In genomic region chr4:42954297-42954696, GRCm38 (mm10) we compare ENCODE assay signal across 9 mouse cellular contexts. TPM values are rescaled to one million over a fixed set of nuclear protein-coding genes. Genes with fewer than 3 reads are reported as not detected.
DNase-seq lines count a peak whose midpoint lies in the region; ATAC-seq and TF ChIP-seq lines count a peak whose summit lies in the region.
"Had no signal": no experiment of that assay in that cellular context is flagged by ENCODE, and none has a peak within 500 bp of the region (broad histone marks: within the 10 kb centered on the region; RNA-seq: fewer than 3 reads in every experiment).

No protein-coding gene starts in this region.

- in situ Hi-C loops in CH12.LX (cut with MboI; ENCODE audit: low pct_ligation_motif_present, low pct_unique_long_range_greater_than_20kb, low sequenced_read_pairs), result no loop called here

- TF ChIP-seq CTCF in CH12.LX (conservative IDR thresholded peaks at IDR 0.05 in 1 of 2, IDR thresholded peaks at IDR 0.05 in 1 of 2; ENCODE audit: low read depth in 2 of 2, low read length in 2 of 2), result peak; percentile 71 to 83
- peak; percentile 78; the same call in 1 of the 2 replicates for TF ChIP-seq CTCF in embryonic fibroblast, embryonic 13.5 days (IDR thresholded peaks at IDR 0.05; ENCODE audit: borderline replicate concordance, insufficient read depth, low read length)
- TF ChIP-seq CTCF in layer of hippocampus, adult 2 months (conservative IDR thresholded peaks at IDR 0.05), result peak; percentile 89

- no peak overlapping the region for H3K4me3 ChIP-seq in CH12.LX (replicated peaks in 1 of 3; ENCODE audit: low read depth in 2 of 3, low read length in 2 of 3, poor library complexity in 1 of 3)
- no peak overlapping the region for H3K4me3 ChIP-seq in embryonic fibroblast, embryonic 13.5 days (ENCODE audit: insufficient read depth, low read length)
- H3K4me3 ChIP-seq in heart, embryonic 13.5 days, result no peak overlapping the region
- peak overlapping the region; percentile 36 for H3K4me3 ChIP-seq in layer of hippocampus, adult 2 months
- H3K4me3 ChIP-seq: erythroblast, embryonic 14.5 days had no signal

- no peak for DNase-seq in CH12.LX (ENCODE audit: extremely low read depth)
- DNase-seq in adrenal gland, postnatal 10 days, result peak; percentile 86
- DNase-seq in layer of hippocampus, adult 2 months (ENCODE audit: low spot score in 2 of 2), result peak; percentile 79 to 86
- DNase-seq in lung, postnatal 14 days, result peak; percentile 80
- DNase-seq in retina, postnatal 7 days (ENCODE audit: low read depth, low spot score), result peak; percentile 55
- DNase-seq in c-Kit-positive CD71-positive TER-119-positive erythroid progenitor cells, embryonic 14.5 days (ENCODE audit: low spot score), result no peak

- TF ChIP-seq POLR2A in CH12.LX (IDR thresholded peaks at IDR 0.05; ENCODE audit: low read depth, low read length), result no peak
- no peak for TF ChIP-seq POLR2A in embryonic fibroblast, embryonic 13.5 days (IDR thresholded peaks at IDR 0.05; ENCODE audit: low read depth, low read length)

- WGBS in heart, embryonic 13.5 days, result 9% methylated on average over 10 of the region's 10 CpGs

- dilution Hi-C loops in CH12.LX (cut with MboI; ENCODE audit: extremely low pct_ligation_motif_present, extremely low pct_unique_long_range_greater_than_20kb, low sequenced_read_pairs), result no loop called here

- H3K9me3 ChIP-seq in CH12.LX (replicated peaks; ENCODE audit: low read length), result no peaks in the 10 kb centered on the region
- H3K9me3 ChIP-seq in heart, embryonic 13.5 days, result no peaks in the 10 kb centered on the region

- H3K27me3 ChIP-seq in CH12.LX (replicated peaks), result no peaks in the 10 kb centered on the region
- H3K27me3 ChIP-seq in heart, embryonic 13.5 days (replicated peaks), result no peaks in the 10 kb centered on the region

- TF ChIP-seq EP300 in CH12.LX (IDR thresholded peaks at IDR 0.05; ENCODE audit: low read length), result no peak

- no peaks in the 10 kb centered on the region for H3K79me2 ChIP-seq in CH12.LX (replicated peaks; ENCODE audit: control insufficient read depth, extremely low read depth, insufficient read depth, poor library complexity, severe bottlenecking)

- no peak overlapping the region for H3K4me2 ChIP-seq in CH12.LX (ENCODE audit: insufficient read depth, low read depth, poor library complexity, severe bottlenecking)
- peak overlapping the region; percentile 96 for H3K4me2 ChIP-seq in heart, embryonic 13.5 days

- peaks cover 8 to 53% of the 10 kb centered on the region in 2 experiments for H3K4me1 ChIP-seq in CH12.LX (ENCODE audit: control insufficient read depth in 1 of 2, insufficient read depth in 2 of 2)
- H3K4me1 ChIP-seq in embryonic fibroblast, embryonic 13.5 days (ENCODE audit: control insufficient read depth, insufficient read depth, low read length), result peaks cover 17% of the 10 kb centered on the region
- H3K4me1 ChIP-seq in heart, embryonic 13.5 days, result peaks cover 64% of the 10 kb centered on the region

- H3K36me3 ChIP-seq in CH12.LX (replicated peaks in 1 of 2; ENCODE audit: control insufficient read depth in 1 of 2, insufficient read depth in 1 of 2, low read length in 1 of 2), result peaks cover 4 to 37% of the 10 kb centered on the region in 2 experiments
- peaks cover 37% of the 10 kb centered on the region for H3K36me3 ChIP-seq in heart, embryonic 13.5 days

- no peak for ATAC-seq in heart, embryonic 13.5 days (ENCODE audit: extremely low read depth, insufficient number of reproducible peaks, low FRiP score, low TSS enrichment)

- peak; percentile 34 for TF ChIP-seq RAD21 in CH12.LX (IDR thresholded peaks at IDR 0.05; ENCODE audit: low read depth, low read length)

- H3K27ac ChIP-seq in CH12.LX (ENCODE audit: insufficient read depth, low read depth), result no peak overlapping the region
- H3K27ac ChIP-seq in embryonic fibroblast, embryonic 13.5 days (ENCODE audit: insufficient read depth, low read length), result no peak overlapping the region
- peak overlapping the region; percentile 98 for H3K27ac ChIP-seq in heart, embryonic 13.5 days (replicated peaks)
- H3K27ac ChIP-seq in layer of hippocampus, adult 2 months, result peak overlapping the region; percentile 96

- no peak overlapping the region for H3K9ac ChIP-seq in CH12.LX (ENCODE audit: insufficient read depth, low read depth)
- peak overlapping the region; percentile 97 for H3K9ac ChIP-seq in heart, embryonic 13.5 days

TF ChIP-seq in CH12.LX, 34 proteins besides CTCF, POLR2A, EP300 and RAD21:
- TF ChIP-seq SIN3A (IDR thresholded peaks at IDR 0.05; ENCODE audit: low read length) (no peak), SMC3 (IDR thresholded peaks at IDR 0.05; ENCODE audit: low read depth, low read length) (peak; percentile 63)

RNA-seq across cellular contexts. Expression of gene Dnajb5, which starts 4.7 kb away (rescaled TPM):
- total RNA-seq in CH12.LX (2012; rRNA removed) (2.7 and 3.2 TPM in 2 replicates), CH12.LX (2014; rRNA removed) (1.9 and 2.2 TPM in 2 replicates)
- 3.9 and 4.2 TPM in 2 replicates for polyA plus RNA-seq in CH12.LX (2012; ENCODE audit: insufficient read length, low read depth)
- 10 to 100 TPM; 19.4 to 20.4 TPM for total RNA-seq in adrenal gland, postnatal 10 days (2021)
- 31.3 and 38.5 TPM in 2 replicates for polyA plus RNA-seq in embryonic fibroblast, embryonic 13.5 days (2011; ENCODE audit: insufficient read length, low read depth, missing spikeins)
- 12.2 and 14.3 TPM in 2 replicates for polyA plus RNA-seq in heart, embryonic 13.5 days (2015; fragmentation: Nextera tagmentation; extraction: Ambion mirVana)
- total RNA-seq in layer of hippocampus, adult 2 months (2021), result 100 to 1,000 TPM; 187 to 211 TPM
- polyA plus RNA-seq: erythroblast, embryonic 14.5 days had no signal

RNA-seq across cellular contexts. Expression of gene 1700022I11Rik, which starts 15.1 kb away (rescaled TPM):
- total RNA-seq in CH12.LX (2012; rRNA removed), result 0.55 and 1.4 TPM in 2 replicates
- total RNA-seq in CH12.LX (2014; rRNA removed), result not detected in 2 replicates
- polyA plus RNA-seq in CH12.LX (2012; ENCODE audit: insufficient read length, low read depth), result 0.07 and 0.24 TPM in 2 replicates
- not detected for total RNA-seq in adrenal gland, postnatal 10 days (2021)
- not detected in 2 replicates for polyA plus RNA-seq in embryonic fibroblast, embryonic 13.5 days (2011; ENCODE audit: insufficient read length, low read depth, missing spikeins)
- polyA plus RNA-seq in heart, embryonic 13.5 days (2015; fragmentation: Nextera tagmentation; extraction: Ambion mirVana), result 0.51 and 0.57 TPM in 2 replicates
- not detected for total RNA-seq in layer of hippocampus, adult 2 months (2021)
- polyA plus RNA-seq: erythroblast, embryonic 14.5 days had no signal

RNA-seq across cellular contexts. Expression of gene Phf24, which starts 37.8 kb away (rescaled TPM):
- not detected in 2 replicates for total RNA-seq in CH12.LX (2012; rRNA removed)
- not detected in 2 replicates for total RNA-seq in CH12.LX (2014; rRNA removed)
- polyA plus RNA-seq in CH12.LX (2012; ENCODE audit: insufficient read length, low read depth), result not detected in 2 replicates
- total RNA-seq in adrenal gland, postnatal 10 days (2021), result 1 to 10 TPM; 2.4 to 6.3 TPM
- polyA plus RNA-seq in embryonic fibroblast, embryonic 13.5 days (2011; ENCODE audit: insufficient read length, low read depth, missing spikeins), result not detected in 2 replicates
- polyA plus RNA-seq in heart, embryonic 13.5 days (2015; fragmentation: Nextera tagmentation; extraction: Ambion mirVana), result 3.7 and 4.0 TPM in 2 replicates
- total RNA-seq in layer of hippocampus, adult 2 months (2021), result 100 to 1,000 TPM; 154 to 155 TPM
- polyA plus RNA-seq: erythroblast, embryonic 14.5 days had no signal

RNA-seq across cellular contexts. Expression of gene Vcp, which starts 46.0 kb away (rescaled TPM):
- 237 and 301 TPM in 2 replicates for total RNA-seq in CH12.LX (2012; rRNA removed)
- 200 and 203 TPM in 2 replicates for total RNA-seq in CH12.LX (2014; rRNA removed)
- 462 and 463 TPM in 2 replicates for polyA plus RNA-seq in CH12.LX (2012; ENCODE audit: insufficient read length, low read depth)
- total RNA-seq in adrenal gland, postnatal 10 days (2021), result 100 to 1,000 TPM; 238 to 252 TPM
- 310 and 337 TPM in 2 replicates for polyA plus RNA-seq in embryonic fibroblast, embryonic 13.5 days (2011; ENCODE audit: insufficient read length, low read depth, missing spikeins)
- 459 and 479 TPM in 2 replicates for polyA plus RNA-seq in heart, embryonic 13.5 days (2015; fragmentation: Nextera tagmentation; extraction: Ambion mirVana)
- 100 to 1,000 TPM; 171 to 184 TPM for total RNA-seq in layer of hippocampus, adult 2 months (2021)

RNA-seq across cellular contexts. Expression of gene Fancg, which starts 56.0 kb away (rescaled TPM):
- 13.2 and 14.8 TPM in 2 replicates for total RNA-seq in CH12.LX (2012; rRNA removed)
- total RNA-seq in CH12.LX (2014; rRNA removed), result 12.3 and 13.7 TPM in 2 replicates
- 15.1 and 18.7 TPM in 2 replicates for polyA plus RNA-seq in CH12.LX (2012; ENCODE audit: insufficient read length, low read depth)
- 10 to 100 TPM in 1 of 2 experiments, 1 to 10 TPM in 1; 7.3 to 11.7 TPM for total RNA-seq in adrenal gland, postnatal 10 days (2021)
- polyA plus RNA-seq in embryonic fibroblast, embryonic 13.5 days (2011; ENCODE audit: insufficient read length, low read depth, missing spikeins), result 7.7 and 9.4 TPM in 2 replicates
- 10.8 and 11.0 TPM in 2 replicates for polyA plus RNA-seq in heart, embryonic 13.5 days (2015; fragmentation: Nextera tagmentation; extraction: Ambion mirVana)
- total RNA-seq in layer of hippocampus, adult 2 months (2021), result 10 to 100 TPM; 10.4 to 12.9 TPM

Comparison
In these comparisons a context has a peak if more than half of its experiments do, and no peak if none do; other contexts are left out.
1. DNase-seq: peak in adrenal gland, postnatal 10 days (single experiment), layer of hippocampus, adult 2 months (2 of 2), lung, postnatal 14 days (single experiment) and retina, postnatal 7 days (single experiment); none in CH12.LX (single experiment) and c-Kit-positive CD71-positive TER-119-positive erythroid progenitor cells, embryonic 14.5 days (single experiment).
2. H3K27ac ChIP-seq: peak in heart, embryonic 13.5 days (single experiment) and layer of hippocampus, adult 2 months (single experiment); none in CH12.LX (single experiment) and embryonic fibroblast, embryonic 13.5 days (single experiment).
3. RNA of gene Dnajb5, which starts 4.7 kb away (total RNA-seq): 187 to 211 TPM in layer of hippocampus, adult 2 months; 19.4 to 20.4 TPM in adrenal gland, postnatal 10 days and 1.9 to 3.2 TPM in CH12.LX; every median in the first group is over 4 times any median in the second.
4. RNA of gene Phf24, which starts 37.8 kb away (total RNA-seq): 154 to 155 TPM in layer of hippocampus, adult 2 months; 2.4 to 6.3 TPM in adrenal gland, postnatal 10 days and not detected in CH12.LX; every median in the first group is over 10 times any median in the second.
5. Peak in every context shown above with its lines, with median percentiles within 50 percentile points of each other: CTCF ChIP-seq.